Mouse (Mus musculus) left cerebral cortex, postnatal 4 days (tissue): ENCODE measurements around the gene Slc35e3. TPM values are rescaled to one million over a fixed set of nuclear protein-coding genes. Genes with fewer than 3 reads are reported as not detected.
A peak's percentile ranks its signal among the peaks of the same experiment; 100 is the strongest.

Experiments used
- DNase-seq: peaks from one replicate; pipeline ENCODE4 v3.0.0-alpha.2; 2022
- intact Hi-C: fragments of 180-260 bp; cut with DNase I; formaldehyde crosslinking; loops from one replicate; pipeline ENCODE4 v1.15.1; 2025
- total RNA-seq, 2 experiments: library from RNA; stranded (reverse); gene quantifications; 2 replicates each; pipeline ENCODE4 v1.2.3; 2021

Slc35e3 gene
- total RNA-seq, 2 experiments from 2014 or later, result 36.9 to 37.6 TPM

GRCm38 (mm10) chr10:117688204-117689151 lies 57.7 kb downstream of the Slc35e3 start:
- peak; percentile 21 for DNase-seq
- intact Hi-C loops, result no loop called here

DNA sequence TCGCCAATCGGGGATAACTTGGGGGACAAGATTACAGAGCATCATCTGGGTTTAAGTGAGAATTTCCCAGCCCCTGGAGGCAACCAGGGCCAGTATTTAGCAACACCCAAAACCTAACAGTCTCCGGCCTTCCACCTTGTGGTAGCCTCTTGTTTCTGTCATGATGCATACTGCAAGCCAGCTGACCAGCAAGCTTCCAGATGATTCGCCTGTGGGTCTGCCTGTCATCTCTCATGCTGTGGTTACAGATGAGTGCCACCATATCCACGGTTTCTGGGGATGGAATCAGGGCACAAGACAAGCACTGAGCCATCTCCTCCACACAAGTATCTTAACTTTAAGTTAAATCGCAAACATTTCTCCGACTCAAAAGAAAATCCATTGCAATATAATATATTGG lies 58.6 kb downstream of the Slc35e3 start:
- intact Hi-C loops, result no loop called here
- DNase-seq, result no peak

- intact Hi-C loops, result no loop called here
- DNase-seq, result no peak
These were observed 59.1 kb downstream of the Slc35e3 start for GRCm38 (mm10) chr10:117687018-117687417.

GRCm38 (mm10) chr10:117685849-117686591 lies 60.1 kb downstream of the Slc35e3 start:
- no peak for DNase-seq
- intact Hi-C loops, result no loop called here

DNA sequence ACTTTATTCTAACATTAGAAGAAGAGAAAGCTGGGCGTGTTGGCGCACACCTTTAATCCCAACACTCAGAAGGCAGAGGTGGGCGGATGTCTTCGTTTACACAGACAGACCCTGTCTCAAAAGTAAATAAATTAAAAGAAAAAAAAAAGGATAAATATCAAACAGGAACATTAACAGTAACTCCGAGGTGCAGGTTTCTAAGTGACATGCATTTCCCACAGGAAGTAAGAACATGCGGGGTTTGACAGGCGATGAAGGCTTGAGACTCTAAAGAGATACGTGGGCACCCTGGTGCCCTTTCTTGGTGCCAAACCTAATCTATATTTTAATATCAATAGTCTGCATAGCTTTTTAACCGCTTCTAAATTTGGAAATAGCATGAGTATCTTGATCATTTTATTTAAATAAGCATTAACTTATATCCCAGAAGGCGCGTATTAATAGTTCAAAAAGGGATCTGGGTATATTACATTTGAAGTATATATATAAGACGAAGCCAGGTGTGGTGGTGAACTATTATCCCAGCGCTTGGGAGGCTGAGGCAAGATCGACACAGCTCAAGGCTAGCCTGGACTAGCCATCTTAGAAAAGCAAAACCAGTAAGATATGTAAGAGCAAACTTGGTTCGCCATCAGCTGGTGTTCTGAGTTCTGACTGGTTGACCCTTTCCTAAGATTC lies 60.9 kb downstream of the Slc35e3 start:
- no peak for DNase-seq
- intact Hi-C loops, result no loop called here

DNA sequence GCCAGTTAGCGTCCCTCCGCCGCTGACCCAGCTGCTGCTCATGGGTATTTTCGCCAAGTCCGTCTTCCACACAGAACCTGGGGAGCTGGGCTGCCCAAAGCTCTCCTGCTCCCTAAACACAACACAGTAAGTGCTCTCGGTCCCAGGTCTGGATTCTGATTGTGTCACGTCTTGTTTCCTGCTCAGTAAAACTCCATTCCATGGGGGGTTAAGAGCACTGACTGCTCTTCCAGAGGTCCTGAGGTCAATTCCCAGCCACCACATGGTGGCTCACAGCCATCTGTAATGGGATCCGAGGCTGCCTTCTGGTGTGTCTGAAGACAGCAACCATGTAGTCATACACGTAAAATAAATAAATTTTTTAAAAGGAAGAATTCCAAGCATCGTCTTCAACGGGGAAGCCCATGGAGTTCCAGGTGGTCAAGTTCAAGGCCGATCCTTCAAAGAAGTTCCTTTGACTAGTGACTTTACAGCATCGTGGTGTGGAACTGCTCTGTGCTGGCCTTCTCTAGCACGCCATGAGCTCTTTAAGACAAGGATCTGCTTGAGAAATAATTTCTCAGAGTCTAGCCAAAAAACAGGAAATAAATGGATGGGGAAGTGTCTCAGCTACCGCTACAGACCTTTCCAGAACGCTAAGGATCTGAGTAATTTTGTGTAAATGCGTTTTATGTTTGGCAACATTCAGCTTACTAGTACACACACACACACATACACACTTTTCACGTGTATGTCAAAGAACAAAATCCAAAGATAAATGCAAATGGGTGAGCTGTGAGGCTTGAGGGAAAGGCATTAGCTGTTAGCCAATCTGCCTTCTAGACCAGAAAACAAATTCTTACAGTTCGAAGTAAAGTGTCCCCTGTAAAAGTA lies 61.6 kb downstream of the Slc35e3 start:
- intact Hi-C loops, result no loop called here
- DNase-seq, result no peak

DNA sequence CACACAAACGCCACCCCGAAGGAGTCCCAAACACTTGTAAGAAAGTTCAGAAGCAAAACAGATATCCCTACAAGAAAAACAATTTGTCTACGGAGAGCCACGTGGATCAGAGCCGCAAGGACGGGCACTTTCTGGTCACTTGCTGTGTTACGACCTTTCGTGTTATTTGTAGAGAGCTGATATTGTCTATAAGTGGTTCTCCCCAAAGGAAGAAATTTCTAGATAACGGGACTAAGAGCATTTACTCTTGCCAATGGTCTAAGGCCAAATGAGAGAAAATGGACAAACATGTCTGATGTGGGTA lies 62.5 kb downstream of the Slc35e3 start:
- DNase-seq, result no peak
- intact Hi-C loops, result no loop called here

Other genes with a start within 250 kb of the Slc35e3 start
- 1 to 10 TPM; 1.7 to 2.5 TPM for gene Cpm, start 116.9 kb downstream of the Slc35e3 start, total RNA-seq
- 10 to 100 TPM; 39.1 to 51.9 TPM for gene Mdm2, start 35.6 kb downstream of the Slc35e3 start, total RNA-seq
- 10 to 100 TPM; 23.9 to 24.4 TPM for gene Nup107, start 46.3 kb upstream of the Slc35e3 start, total RNA-seq
- 100 to 1,000 TPM in 1 of 2 experiments, 10 to 100 TPM in 1; 98.6 to 110 TPM for gene Rap1b, start 99.7 kb upstream of the Slc35e3 start, total RNA-seq